Mouse (Mus musculus) olfactory bulb, adult 2 months (tissue): Measurements from ENCODE around the gene F2rl3. TPM values are rescaled to one million over a fixed set of nuclear protein-coding genes. Genes with fewer than 3 reads are reported as not detected.

Experiments used
- H3K27ac ChIP-seq: fragments of 200-500 bp; 2 replicates; pipeline ENCODE4 v1.5.1; 2012; ENCODE audit warnings: low read depth, low read length; ENCODE audit not compliant: insufficient read depth
- H3K4me1 ChIP-seq: fragments of 200-500 bp; 2 replicates; pipeline ENCODE4 v1.6.1; 2012; ENCODE audit warnings: low read length; ENCODE audit not compliant: control insufficient read depth, insufficient read depth
- H3K4me3 ChIP-seq: fragments of 200-500 bp; 2 replicates; pipeline ENCODE4 v1.5.1; 2012; ENCODE audit warnings: mild to moderate bottlenecking, low read depth, low read length, moderate library complexity; ENCODE audit not compliant: insufficient read depth
- CTCF ChIP-seq: fragments of 200-500 bp; IDR thresholded peaks from 2 replicates; pipeline ENCODE4 v1.5.1; 2012; ENCODE audit warnings: low read depth, mild to moderate bottlenecking, low read length, moderate library complexity; ENCODE audit not compliant: insufficient read depth
- POLR2A ChIP-seq: fragments of 200-500 bp; IDR thresholded peaks from 2 replicates; pipeline ENCODE4 v1.6.1; 2012; ENCODE audit warnings: mild to moderate bottlenecking, low read depth, low read length, moderate library complexity; ENCODE audit not compliant: insufficient read depth
- WGBS: fragments of 180-500 bp; shearing (Covaris S2); methylation state at CpG from one replicate; pipeline ENCODE4 v1.1.7; 2018; 5-methylcytosine and 5-hydroxymethylcytosine counted together
- polyA plus RNA-seq: library from polyadenylated mRNA; stranded (reverse); fragments of >200 nt; gene quantifications from 2 replicates; pipeline ENCODE4 v1.2.4, GENCODE M21; 2012; ENCODE audit warnings: low replicate concordance; ENCODE audit not compliant: missing spikeins, insufficient read depth, insufficient read length

Gene F2rl3
- polyA plus RNA-seq, 1 experiment = not detected

DNA sequence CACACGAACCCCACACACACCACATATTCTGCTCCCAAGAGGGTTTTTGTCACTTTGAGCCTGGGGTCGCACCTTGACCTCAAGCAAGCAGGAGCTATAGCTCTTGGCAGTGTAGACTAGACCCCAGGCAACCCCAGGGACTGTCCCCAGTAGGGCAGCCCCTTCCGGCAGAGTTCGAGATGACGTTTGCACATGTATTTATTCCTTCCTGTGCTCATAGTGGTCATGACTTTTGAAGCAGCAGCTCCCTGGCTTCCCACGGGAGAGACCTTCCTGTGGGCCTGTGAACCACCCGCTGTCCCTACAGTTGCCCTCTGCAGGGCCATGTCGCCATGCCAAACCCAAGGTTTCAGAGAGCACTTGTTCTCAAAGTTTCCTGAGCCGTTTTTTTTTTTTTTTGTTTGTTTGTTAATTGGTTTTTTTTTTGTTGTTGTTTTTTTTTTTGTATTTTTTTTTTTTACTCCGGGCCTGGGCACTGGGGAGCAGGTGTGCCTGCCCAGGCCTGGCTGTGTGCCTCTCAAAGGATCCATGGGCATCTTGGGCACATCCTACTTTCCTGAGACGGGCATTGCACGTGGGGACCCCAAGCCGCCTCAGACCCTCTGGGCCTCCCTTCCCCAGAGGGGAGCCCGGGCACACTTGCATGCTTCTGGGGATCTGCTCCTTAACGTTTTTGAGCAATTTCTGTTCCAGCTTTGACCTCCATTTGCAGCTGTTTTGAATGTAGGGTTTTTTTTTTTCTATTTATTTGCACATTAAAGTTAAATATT lies 4.1 kb upstream of the F2rl3 start:
- TF ChIP-seq CTCF = no peak
- TF ChIP-seq POLR2A = no peak
- Histone ChIP-seq H3K4me1 (no peaks in the 10 kb centered on the region), H3K27ac (no peak overlapping the region), H3K4me3 (no peak overlapping the region)
- WGBS = 89% methylated on average over 15 of the region's 15 CpGs

DNA sequence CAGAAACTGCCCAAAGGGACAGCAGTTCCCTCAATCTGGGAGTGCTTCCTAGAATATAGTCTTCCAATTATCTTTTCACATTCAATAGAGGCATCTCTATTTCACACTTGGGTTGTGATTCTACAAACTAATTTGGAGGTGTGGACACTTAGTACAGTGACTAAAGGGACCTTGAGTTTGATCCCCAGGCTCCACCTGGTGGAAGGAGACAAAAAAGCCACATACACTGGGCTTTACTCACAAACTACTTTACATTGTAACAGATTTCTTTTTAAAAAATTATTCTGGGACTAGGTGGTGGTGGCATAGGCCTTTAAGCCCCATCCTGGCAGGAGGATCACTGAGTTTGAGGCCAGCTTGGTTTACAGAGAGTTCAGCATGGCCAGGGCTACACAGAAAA lies 3.4 kb upstream of the F2rl3 start:
- Histone ChIP-seq H3K4me1 (no peaks in the 10 kb centered on the region), H3K4me3 (no peak overlapping the region), H3K27ac (no peak overlapping the region)
- TF ChIP-seq CTCF (no peak), POLR2A (no peak)

DNA sequence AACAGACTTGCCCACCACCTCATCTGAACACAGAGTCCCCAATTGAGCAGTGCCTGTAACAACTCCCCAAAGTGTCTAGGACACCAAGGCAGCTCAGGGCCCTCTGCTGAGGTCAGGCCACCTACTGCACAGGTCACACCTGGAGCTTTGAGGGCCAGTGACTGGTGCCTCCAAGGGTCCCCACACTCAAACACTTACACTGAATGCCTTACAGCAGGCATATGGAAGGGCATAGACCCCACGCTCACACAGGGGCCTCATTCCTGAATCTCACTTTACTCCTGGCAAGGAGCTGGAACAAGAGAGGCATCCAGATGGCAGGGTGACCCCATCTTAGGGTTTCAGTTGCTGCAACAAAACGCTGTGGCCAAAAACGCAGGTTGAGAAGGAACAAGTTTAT lies 1.5 kb upstream of the F2rl3 start:
- TF ChIP-seq CTCF = no peak
- no peak for TF ChIP-seq POLR2A
- Histone ChIP-seq H3K27ac (no peak overlapping the region), H3K4me3 (no peak overlapping the region), H3K4me1 (no peaks in the 10 kb centered on the region)
- WGBS = 89% methylated on average over 3 of the region's 3 CpGs

DNA sequence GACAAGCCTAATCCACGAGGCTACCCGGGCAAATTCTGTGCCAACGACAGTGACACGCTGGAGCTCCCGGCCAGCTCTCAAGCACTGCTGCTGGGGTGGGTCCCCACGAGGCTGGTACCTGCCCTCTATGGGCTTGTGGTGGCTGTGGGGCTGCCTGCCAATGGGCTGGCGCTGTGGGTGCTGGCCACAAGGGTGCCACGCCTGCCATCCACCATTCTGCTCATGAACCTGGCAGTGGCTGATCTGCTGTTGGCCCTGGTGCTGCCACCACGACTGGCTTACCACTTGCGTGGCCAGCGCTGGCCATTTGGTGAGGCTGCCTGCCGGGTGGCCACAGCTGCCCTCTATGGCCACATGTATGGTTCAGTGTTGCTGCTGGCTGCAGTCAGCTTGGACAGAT lies 626 bp downstream of the F2rl3 start:
- Histone ChIP-seq H3K4me1 (peaks cover 3% of the 10 kb centered on the region; the same call in 1 of the 2 replicates), H3K27ac (no peak overlapping the region), H3K4me3 (no peak overlapping the region)
- TF ChIP-seq POLR2A (no peak), CTCF (no peak)
- 92% methylated on average over 12 of the region's 12 CpGs for WGBS

DNA sequence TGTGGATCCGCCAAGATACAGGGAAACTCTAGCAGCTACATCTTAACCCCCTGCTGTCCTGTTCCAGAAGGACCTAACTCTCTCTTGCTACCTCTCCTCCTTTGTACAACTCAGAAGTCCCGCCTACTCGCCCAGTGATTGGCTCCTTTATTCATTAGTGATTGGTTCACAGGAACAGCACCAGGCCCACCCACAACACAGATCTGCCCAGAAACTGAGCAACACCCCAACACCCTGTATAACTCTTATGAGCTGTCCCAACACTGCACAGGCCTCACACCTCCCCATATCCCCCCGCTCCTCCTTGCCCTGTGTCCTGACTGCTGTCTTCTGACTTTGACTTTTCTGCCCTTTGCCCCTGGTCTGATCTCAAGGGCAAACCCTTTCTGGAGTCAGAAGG lies 4.0 kb downstream of the F2rl3 start:
- Histone ChIP-seq H3K27ac (no peak overlapping the region), H3K4me1 (peaks cover 3% of the 10 kb centered on the region; the same call in 1 of the 2 replicates), H3K4me3 (no peak overlapping the region)
- WGBS = 83% methylated on average over 4 of the region's 4 CpGs
- TF ChIP-seq CTCF = no peak
- no peak for TF ChIP-seq POLR2A

GRCm38 (mm10) chr8:72766777-72767176 lies 5.1 kb downstream of the F2rl3 start:
- TF ChIP-seq CTCF = no peak
- no peak for TF ChIP-seq POLR2A
- Histone ChIP-seq H3K27ac (no peak overlapping the region), H3K4me1 (peaks cover 3% of the 10 kb centered on the region; the same call in 1 of the 2 replicates), H3K4me3 (no peak overlapping the region)
- 29% methylated on average over 7 of the region's 7 CpGs for WGBS

DNA sequence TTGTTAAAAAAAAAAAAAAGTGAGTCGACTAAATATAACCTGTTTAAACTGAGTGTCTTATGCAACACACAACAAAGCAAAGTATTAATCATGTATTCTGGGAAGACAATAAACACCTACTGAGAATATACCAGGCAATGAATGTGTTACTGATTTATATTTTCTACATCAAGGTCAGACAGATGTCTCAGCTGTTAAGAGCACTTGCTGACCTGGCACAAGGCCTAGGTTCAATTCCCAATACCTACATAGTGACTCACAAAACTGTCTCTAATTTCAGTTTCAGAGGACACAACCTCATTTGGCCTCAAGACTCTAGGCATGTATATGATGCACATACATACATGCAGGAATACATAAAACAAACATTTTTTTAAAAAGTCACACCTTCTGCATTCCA lies 16.1 kb downstream of the F2rl3 start:
- 65% methylated on average over 1 of the region's 1 CpGs for WGBS
- H3K27ac ChIP-seq = no peak overlapping the region
- H3K4me3 ChIP-seq = no peak overlapping the region
- no peaks in the 10 kb centered on the region for H3K4me1 ChIP-seq
- TF ChIP-seq POLR2A (no peak), CTCF (no peak)

GRCm38 (mm10) chr8:72780644-72781043 lies 19.0 kb downstream of the F2rl3 start:
- 94% methylated on average over 4 of the region's 4 CpGs for WGBS
- H3K4me1 ChIP-seq = no peaks in the 10 kb centered on the region
- TF ChIP-seq CTCF (no peak), POLR2A (no peak)
- no peak overlapping the region for H3K4me3 ChIP-seq
- no peak overlapping the region for H3K27ac ChIP-seq

- Histone ChIP-seq H3K27ac (no peak overlapping the region), H3K4me1 (no peaks in the 10 kb centered on the region), H3K4me3 (no peak overlapping the region)
- no peak for TF ChIP-seq CTCF
- TF ChIP-seq POLR2A = no peak
- WGBS = 90% methylated on average over 2 of the region's 2 CpGs
Observed at GRCm38 (mm10) chr8:72801583-72801982, 39.9 kb downstream of the F2rl3 start.

DNA sequence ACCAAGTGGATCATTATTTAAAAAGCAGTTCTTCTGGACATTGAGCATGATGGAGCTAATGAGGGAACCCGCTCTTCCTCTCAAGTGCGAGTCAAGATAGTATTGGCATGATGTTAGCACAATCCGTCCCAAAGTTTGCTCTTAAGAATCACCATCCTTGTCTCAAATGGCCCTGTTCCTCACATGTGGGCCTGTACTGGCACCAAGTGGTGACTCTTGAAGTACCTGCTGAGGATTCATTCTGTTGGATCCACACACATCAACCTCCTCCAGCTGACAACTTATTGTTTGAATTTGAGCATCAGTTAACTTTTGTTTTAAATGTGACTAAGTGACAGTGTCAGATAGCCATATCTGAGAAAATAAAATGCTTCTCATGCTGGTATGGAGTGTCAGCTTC lies 51.0 kb downstream of the F2rl3 start:
- H3K4me3 ChIP-seq = no peak overlapping the region
- no peaks in the 10 kb centered on the region for H3K4me1 ChIP-seq
- 86% methylated on average over 3 of the region's 3 CpGs for WGBS
- no peak overlapping the region for H3K27ac ChIP-seq
- no peak for TF ChIP-seq POLR2A
- no peak for TF ChIP-seq CTCF

Other genes starting within 250 kb of the F2rl3 start
- not detected in 2 replicates for gene Med26, start 213.6 kb upstream of the F2rl3 start, polyA plus RNA-seq
- not detected in 2 replicates for gene Smim7, start 190.8 kb upstream of the F2rl3 start, polyA plus RNA-seq
- not detected in 2 replicates for gene Tmem38a, start 189.8 kb upstream of the F2rl3 start, polyA plus RNA-seq
- gene Nwd1, start 115.2 kb upstream of the F2rl3 start, polyA plus RNA-seq = not detected in 2 replicates
- gene Sin3b, start 38.6 kb upstream of the F2rl3 start, polyA plus RNA-seq = 224 TPM in 1 of 2 replicates, not detected in the other